Mouse (Mus musculus): ENCODE measurements around the gene P2ry13.

The P2ry13 gene

DNA sequence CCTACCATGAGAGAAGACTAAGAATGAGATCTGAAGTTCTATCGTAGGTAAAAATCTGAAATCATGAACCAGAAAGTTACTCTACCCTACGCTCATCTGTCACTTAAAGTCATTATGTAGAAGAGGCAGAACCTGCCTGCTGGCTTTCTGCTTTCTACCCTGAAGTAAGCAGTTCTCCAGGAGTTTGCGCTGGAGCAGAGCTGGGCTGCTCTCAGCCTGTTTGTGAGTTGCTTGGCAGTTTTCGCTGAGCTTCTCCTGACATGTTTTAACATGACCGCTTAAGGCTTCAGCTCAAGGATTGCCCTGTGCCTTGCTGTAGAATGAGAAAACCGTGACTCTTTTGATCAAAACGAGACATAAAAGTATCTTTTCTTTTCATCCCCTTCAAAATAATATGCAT is 16.6 kb downstream of the P2ry13 start:
- 90% methylated on average over 7 of the region's 7 CpGs for WGBS

DNA sequence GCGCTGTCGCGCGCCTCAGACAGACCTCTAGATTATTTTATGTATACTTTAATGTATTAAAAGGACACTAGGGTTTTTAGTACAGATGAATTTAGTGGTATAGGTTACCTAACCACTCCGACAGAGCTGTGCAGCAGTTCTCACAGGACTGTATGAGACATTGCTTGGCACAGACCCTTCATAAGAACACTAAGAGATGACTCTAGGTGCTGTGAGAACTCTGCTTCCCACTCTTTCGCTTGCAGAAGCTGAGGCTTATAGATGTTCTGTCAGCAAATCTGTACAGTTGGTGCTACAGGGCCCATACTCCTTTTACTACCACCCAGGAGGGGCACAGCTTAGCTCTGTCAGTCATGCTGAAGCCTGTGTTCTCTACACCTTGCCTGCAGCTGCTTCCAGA is 19.0 kb downstream of the P2ry13 start:
- WGBS = 85% methylated on average over 6 of the region's 6 CpGs

GRCm38 (mm10) chr3:59187336-59187735 is 23.3 kb downstream of the P2ry13 start:
- WGBS = 87% methylated on average over 4 of the region's 4 CpGs

- 87% methylated on average over 4 of the region's 4 CpGs for WGBS
Observed at GRCm38 (mm10) chr3:59185662-59186061, 25.0 kb downstream of the P2ry13 start.

GRCm38 (mm10) chr3:59181134-59181533 is 29.5 kb downstream of the P2ry13 start:
- 60% methylated on average over 5 of the region's 5 CpGs for WGBS

DNA sequence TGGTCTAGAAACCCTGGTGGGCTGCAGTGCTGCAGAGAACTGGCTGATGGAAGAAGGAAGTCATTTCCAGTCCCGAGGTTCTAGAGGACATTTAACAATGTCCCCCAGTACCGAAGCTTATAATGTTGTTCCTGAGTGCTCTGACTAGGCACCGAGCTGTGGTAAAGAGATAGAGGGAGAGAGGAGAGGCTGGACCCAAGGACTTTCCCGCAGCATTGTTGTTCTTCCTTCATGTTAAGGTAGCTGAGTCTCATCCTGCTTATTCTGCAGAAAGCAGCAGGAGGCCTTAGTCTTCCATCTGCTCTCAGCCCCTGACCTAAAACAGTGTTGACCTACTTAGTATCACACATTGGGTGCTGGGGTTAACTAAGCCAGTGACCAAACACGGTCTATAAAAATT is 33.8 kb downstream of the P2ry13 start:
- WGBS = 68% methylated on average over 5 of the region's 5 CpGs

DNA sequence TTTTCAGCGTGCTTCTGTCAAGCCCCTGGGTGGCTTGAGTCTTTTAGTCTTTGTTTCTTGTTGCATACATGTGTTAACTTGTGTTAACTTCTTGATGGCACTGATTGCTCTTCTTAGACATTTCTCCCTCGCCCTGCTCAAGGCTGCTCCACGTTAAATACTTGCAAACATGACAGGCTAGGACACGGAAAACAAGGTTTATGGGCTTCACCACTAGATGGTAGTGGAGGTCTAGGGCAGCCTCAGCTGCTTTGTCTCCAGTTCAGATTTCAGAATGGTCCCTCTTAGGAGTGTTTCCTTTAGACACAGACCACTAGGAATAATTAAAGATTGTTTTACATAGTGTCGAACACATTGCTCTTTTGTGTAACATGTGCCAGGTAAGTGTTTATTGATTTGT is 35.4 kb downstream of the P2ry13 start:
- 28% methylated on average over 5 of the region's 5 CpGs for WGBS

DNA sequence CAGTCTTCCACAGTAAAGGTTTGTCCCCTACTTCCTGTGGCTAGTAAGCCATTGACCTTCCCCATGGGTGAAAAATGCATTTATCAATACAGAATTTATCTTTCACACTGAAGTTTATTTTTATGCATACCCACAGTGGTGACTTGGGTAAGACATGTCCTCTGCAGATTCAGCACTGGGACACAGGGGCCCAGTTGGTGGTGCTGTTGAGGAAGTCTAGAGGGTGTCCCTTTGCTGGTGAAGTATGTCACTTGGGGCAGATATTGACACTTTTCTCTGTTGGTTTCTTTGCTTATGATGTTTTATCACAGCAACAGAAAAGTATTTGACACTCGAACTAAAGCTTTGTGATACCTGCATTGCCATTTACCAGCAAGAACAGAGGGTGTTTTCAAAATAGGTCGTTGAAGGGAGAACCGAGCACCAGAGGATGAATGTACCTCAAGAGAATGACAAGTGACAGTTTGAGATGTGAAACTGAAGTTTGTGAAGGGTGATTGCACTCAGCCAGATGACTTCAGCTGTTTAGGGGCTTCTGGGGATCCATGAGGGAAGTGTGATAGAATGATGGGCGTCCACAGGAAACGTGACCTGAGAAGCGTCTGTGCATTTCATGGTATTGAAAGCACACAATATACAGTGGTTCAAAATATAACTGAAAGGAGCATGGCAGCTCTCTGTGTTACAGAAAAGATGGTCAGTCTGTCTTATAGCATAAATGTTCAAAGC is 36.1 kb downstream of the P2ry13 start:
- WGBS = 82% methylated on average over 6 of the region's 6 CpGs

- WGBS = 68% methylated on average over 2 of the region's 2 CpGs
Observed at GRCm38 (mm10) chr3:59169921-59170627, 40.6 kb downstream of the P2ry13 start.

- 62% methylated on average over 4 of the region's 4 CpGs for WGBS
Observed at GRCm38 (mm10) chr3:59169215-59169614, 41.5 kb downstream of the P2ry13 start.

DNA sequence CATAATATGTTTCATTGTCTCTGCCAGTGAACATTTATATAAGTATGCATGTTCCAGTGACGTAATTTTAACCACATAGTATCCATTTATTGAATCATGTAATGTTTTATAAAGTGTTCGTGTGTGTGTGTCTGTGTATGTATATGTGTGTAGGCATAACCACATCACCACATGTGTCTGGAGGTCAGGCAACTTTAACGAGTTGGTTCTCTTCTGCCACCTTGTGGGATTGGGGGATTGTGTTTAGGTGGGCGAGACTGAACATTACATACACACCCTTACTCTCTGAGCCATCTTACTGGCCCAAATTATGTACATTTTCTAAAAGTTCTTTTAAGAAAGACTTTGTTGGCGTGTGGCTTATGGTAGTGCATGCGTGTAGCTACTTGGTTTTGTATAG is 42.2 kb downstream of the P2ry13 start:
- 81% methylated on average over 6 of the region's 6 CpGs for WGBS

DNA sequence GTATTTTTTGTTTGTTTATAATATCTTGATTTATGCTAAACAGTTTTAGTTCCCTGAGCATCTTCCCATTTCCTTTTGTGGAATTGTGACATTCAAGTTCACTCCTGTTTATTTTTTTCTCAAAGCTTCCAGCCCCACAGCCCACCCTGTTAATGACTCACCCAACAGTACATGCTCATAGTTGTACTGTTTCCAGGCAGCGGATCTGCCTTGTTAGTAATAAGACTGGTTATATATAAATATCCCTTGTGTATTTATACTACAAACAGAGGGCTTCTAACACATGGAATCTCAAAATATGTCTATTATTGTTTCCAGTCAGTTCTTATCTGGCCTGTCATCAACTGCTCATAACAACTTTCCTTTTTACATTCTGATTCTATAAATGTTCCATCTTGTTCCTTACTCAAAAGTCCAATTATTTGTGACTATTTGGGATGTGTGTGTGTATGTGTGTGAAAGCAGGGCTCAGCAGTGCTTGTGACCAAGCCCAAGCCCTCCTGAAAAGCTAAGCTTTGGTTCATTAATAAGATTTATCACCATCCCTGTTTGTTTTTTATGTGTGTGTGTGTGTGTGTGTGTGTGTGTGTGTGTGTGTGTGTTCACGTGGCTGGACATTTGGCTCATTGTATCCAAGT is 43.1 kb downstream of the P2ry13 start:
- 47% methylated on average over 2 of the region's 2 CpGs for WGBS

- 90% methylated on average over 1 of the region's 1 CpGs for WGBS
Observed at GRCm38 (mm10) chr3:59160465-59160864, 50.2 kb downstream of the P2ry13 start.

Data from cerebral cortex, adult 2 months (tissue).